Mouse (Mus musculus): ENCODE measurements around the gene Gm9945. TPM values are rescaled to one million over a fixed set of nuclear protein-coding genes. Genes with fewer than 3 reads are reported as not detected.

Gene Gm9945
- polyA plus RNA-seq, 1 experiment from 2014 or later = not detected

- H3K4me3 ChIP-seq (ENCODE audit: low read depth, low read length) = no peak overlapping the region
- H3K9me3 ChIP-seq (ENCODE audit: control insufficient read depth) = no peaks in the 10 kb centered on the region
- no peaks in the 10 kb centered on the region for H3K36me3 ChIP-seq (ENCODE audit: control insufficient read depth, insufficient read depth)
- H3K4me2 ChIP-seq (replicated peaks; ENCODE audit: low read depth) = no peak overlapping the region
- WGBS = 75% methylated on average over 4 of the region's 4 CpGs
- no peak for ATAC-seq
- no peak overlapping the region for H3K9ac ChIP-seq (ENCODE audit: low read depth, low read length)
- H3K27ac ChIP-seq (ENCODE audit: low read depth, low read length) = no peak overlapping the region
- peaks cover 38% of the 10 kb centered on the region for H3K27me3 ChIP-seq (replicated peaks; ENCODE audit: control insufficient read depth, insufficient read depth, low read length)
- TF ChIP-seq CTCF (IDR thresholded peaks at IDR 0.05; ENCODE audit: low read depth) = no peak
- no peaks in the 10 kb centered on the region for H3K4me1 ChIP-seq (replicated peaks; ENCODE audit: control insufficient read depth, insufficient read depth, low read length)
Observed at GRCm38 (mm10) chr11:53481088-53481730, 1.2 kb downstream of the Gm9945 start.

DNA sequence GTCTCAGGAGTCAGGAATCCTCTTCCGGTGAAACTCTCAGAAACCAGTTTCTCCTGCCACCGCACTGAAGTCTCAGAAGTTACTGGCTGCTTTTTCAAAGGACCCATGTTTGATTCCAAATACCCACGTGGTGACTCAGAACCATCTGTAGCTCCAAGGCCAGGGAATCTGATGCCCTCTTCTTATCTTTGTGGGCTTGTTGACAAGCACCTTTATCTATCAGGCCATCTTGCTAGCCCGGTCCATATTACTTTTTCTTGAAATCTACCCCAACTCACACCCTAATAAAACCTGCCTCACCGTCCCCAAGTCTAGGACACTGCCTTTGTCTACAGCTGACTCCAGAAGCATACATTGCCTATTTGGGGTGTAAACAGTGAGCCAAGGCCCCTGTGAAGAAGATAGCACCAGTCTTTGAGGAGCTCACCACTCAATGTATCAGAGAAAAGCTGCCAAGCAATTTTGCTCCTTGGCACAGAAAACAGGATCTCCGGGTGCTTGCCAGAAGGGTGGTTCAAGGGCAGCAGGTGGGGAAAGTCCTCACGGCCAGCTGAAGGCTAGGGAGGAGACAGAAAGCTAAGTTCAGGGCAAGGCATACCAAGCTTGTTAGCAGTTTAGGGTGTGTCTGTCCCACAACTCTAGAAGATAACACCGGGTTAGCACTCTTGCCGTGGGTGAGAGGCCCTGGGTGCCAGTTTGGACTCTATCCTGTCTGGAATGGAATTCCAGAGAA, 3.4 kb downstream of the Gm9945 start:
- H3K9me3 ChIP-seq (ENCODE audit: control insufficient read depth) = no peaks in the 10 kb centered on the region
- H3K36me3 ChIP-seq (ENCODE audit: control insufficient read depth, insufficient read depth) = no peaks in the 10 kb centered on the region
- H3K4me2 ChIP-seq (replicated peaks; ENCODE audit: low read depth) = no peak overlapping the region; the same call in 1 of the 2 replicates
- ATAC-seq = peak; percentile 71
- no peak for TF ChIP-seq CTCF (IDR thresholded peaks at IDR 0.05; ENCODE audit: low read depth)
- peaks cover 20% of the 10 kb centered on the region for H3K27me3 ChIP-seq (replicated peaks; ENCODE audit: control insufficient read depth, insufficient read depth, low read length)
- H3K9ac ChIP-seq (ENCODE audit: low read depth, low read length) = no peak overlapping the region
- 45% methylated on average over 9 of the region's 9 CpGs for WGBS
- H3K4me1 ChIP-seq (replicated peaks; ENCODE audit: control insufficient read depth, insufficient read depth, low read length) = no peaks in the 10 kb centered on the region
- no peak overlapping the region for H3K4me3 ChIP-seq (ENCODE audit: low read depth, low read length)
- H3K27ac ChIP-seq (ENCODE audit: low read depth, low read length) = peak overlapping the region; percentile 28; the same call in 1 of the 2 replicates

- no peaks in the 10 kb centered on the region for H3K4me1 ChIP-seq (replicated peaks; ENCODE audit: control insufficient read depth, insufficient read depth, low read length)
- no peak for ATAC-seq
- H3K27me3 ChIP-seq (replicated peaks; ENCODE audit: control insufficient read depth, insufficient read depth, low read length) = no peaks in the 10 kb centered on the region
- no peaks in the 10 kb centered on the region for H3K36me3 ChIP-seq (ENCODE audit: control insufficient read depth, insufficient read depth)
- no peak overlapping the region for H3K4me2 ChIP-seq (replicated peaks; ENCODE audit: low read depth)
- H3K9me3 ChIP-seq (ENCODE audit: control insufficient read depth) = no peaks in the 10 kb centered on the region
- TF ChIP-seq CTCF (IDR thresholded peaks at IDR 0.05; ENCODE audit: low read depth) = peak; percentile 60
- no peak overlapping the region for H3K9ac ChIP-seq (ENCODE audit: low read depth, low read length)
- H3K4me3 ChIP-seq (ENCODE audit: low read depth, low read length) = no peak overlapping the region
- H3K27ac ChIP-seq (ENCODE audit: low read depth, low read length) = no peak overlapping the region
- 45% methylated on average over 3 of the region's 3 CpGs for WGBS
Observed at GRCm38 (mm10) chr11:53485719-53486118, 5.8 kb downstream of the Gm9945 start.

DNA sequence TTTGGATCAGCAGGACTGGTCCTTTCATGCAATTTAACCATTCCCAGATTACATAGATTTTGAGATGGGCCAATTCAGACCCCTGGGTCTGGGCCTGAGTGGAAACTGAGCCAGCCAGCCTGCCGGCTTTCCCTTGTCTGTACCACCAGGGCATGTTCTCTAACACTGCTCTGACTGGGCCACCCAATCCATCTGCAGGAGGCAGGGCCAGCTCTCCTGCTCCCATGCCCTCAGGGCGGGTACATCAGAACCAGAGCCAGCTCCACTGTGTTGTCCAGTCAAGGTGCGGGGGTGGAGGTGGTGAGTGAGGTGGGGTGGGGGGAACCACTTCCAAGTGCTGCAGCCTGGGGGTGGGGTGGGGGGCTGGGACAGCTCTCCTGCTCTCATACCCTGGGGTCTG, 6.4 kb downstream of the Gm9945 start:
- Histone ChIP-seq H3K4me2 (replicated peaks; ENCODE audit: low read depth) (no peak overlapping the region), H3K36me3 (ENCODE audit: control insufficient read depth, insufficient read depth) (no peaks in the 10 kb centered on the region), H3K4me1 (replicated peaks; ENCODE audit: control insufficient read depth, insufficient read depth, low read length) (no peaks in the 10 kb centered on the region), H3K9me3 (ENCODE audit: control insufficient read depth) (no peaks in the 10 kb centered on the region), H3K27me3 (replicated peaks; ENCODE audit: control insufficient read depth, insufficient read depth, low read length) (no peaks in the 10 kb centered on the region), H3K27ac (ENCODE audit: low read depth, low read length) (no peak overlapping the region), H3K4me3 (ENCODE audit: low read depth, low read length) (no peak overlapping the region), H3K9ac (ENCODE audit: low read depth, low read length) (no peak overlapping the region)
- TF ChIP-seq CTCF (IDR thresholded peaks at IDR 0.05; ENCODE audit: low read depth) = no peak
- 77% methylated on average over 3 of the region's 3 CpGs for WGBS
- no peak for ATAC-seq

DNA sequence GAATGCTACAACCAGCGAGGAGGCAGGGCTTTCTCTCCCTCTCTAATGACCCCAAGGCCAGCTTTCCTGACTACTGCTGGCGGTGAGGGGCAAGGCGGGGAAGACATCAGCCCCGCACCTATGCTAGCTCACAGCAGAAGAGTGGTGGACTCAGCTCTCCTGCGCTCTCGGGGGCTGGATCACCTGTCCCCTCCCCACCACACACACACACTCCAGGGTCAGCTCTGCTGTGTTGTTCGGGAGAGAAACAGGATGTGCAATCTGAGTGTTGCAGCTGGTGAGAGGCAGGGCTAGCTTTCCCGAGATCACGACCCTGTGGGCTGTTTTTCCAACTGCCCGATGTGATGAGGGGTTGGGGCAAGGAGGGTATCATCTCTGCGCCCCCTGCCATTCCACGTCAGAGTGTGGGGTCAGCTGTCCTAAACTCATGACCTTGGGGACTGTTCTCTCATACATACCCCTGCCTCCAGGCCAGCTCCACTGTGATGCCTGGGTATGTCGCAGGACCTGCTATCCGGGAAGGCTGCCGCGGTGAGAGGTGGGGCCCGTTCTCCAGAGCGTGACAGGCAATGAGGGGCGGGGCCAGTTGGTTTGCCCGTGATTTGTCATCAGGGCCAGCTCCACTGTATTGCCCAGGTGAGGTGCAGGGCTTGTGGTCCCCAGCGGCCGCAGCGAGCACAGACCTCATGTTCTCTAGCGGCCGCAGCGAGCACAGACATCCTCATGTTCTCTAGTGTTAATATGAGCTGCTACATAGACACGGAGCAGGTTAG, 7.0 kb downstream of the Gm9945 start:
- ATAC-seq = peak; percentile 50
- H3K27me3 ChIP-seq (replicated peaks; ENCODE audit: control insufficient read depth, insufficient read depth, low read length) = no peaks in the 10 kb centered on the region
- H3K9me3 ChIP-seq (ENCODE audit: control insufficient read depth) = no peaks in the 10 kb centered on the region
- H3K4me2 ChIP-seq (replicated peaks; ENCODE audit: low read depth) = peak overlapping the region; percentile 59
- H3K9ac ChIP-seq (ENCODE audit: low read depth, low read length) = 0 out of 2 replicates have a peak overlapping the region, but pooled peaks have one; percentile 11
- H3K36me3 ChIP-seq (ENCODE audit: control insufficient read depth, insufficient read depth) = no peaks in the 10 kb centered on the region
- no peaks in the 10 kb centered on the region for H3K4me1 ChIP-seq (replicated peaks; ENCODE audit: control insufficient read depth, insufficient read depth, low read length)
- H3K4me3 ChIP-seq (ENCODE audit: low read depth, low read length) = peak overlapping the region; percentile 26
- H3K27ac ChIP-seq (ENCODE audit: low read depth, low read length) = no peak overlapping the region
- WGBS = 12% methylated on average over 27 of the region's 27 CpGs
- TF ChIP-seq CTCF (IDR thresholded peaks at IDR 0.05; ENCODE audit: low read depth) = peak; percentile 24

GRCm38 (mm10) chr11:53489007-53489406, 9.0 kb downstream of the Gm9945 start:
- Histone ChIP-seq H3K36me3 (ENCODE audit: control insufficient read depth, insufficient read depth) (no peaks in the 10 kb centered on the region), H3K27ac (ENCODE audit: low read depth, low read length) (no peak overlapping the region), H3K27me3 (replicated peaks; ENCODE audit: control insufficient read depth, insufficient read depth, low read length) (no peaks in the 10 kb centered on the region), H3K4me1 (replicated peaks; ENCODE audit: control insufficient read depth, insufficient read depth, low read length) (no peaks in the 10 kb centered on the region), H3K9ac (ENCODE audit: low read depth, low read length) (no peak overlapping the region), H3K4me3 (ENCODE audit: low read depth, low read length) (no peak overlapping the region), H3K9me3 (ENCODE audit: control insufficient read depth) (no peaks in the 10 kb centered on the region), H3K4me2 (replicated peaks; ENCODE audit: low read depth) (no peak overlapping the region)
- WGBS = over 99% methylated on average over 5 of the region's 5 CpGs
- ATAC-seq = no peak
- peak; percentile 27 for TF ChIP-seq CTCF (IDR thresholded peaks at IDR 0.05; ENCODE audit: low read depth)

Measured in intestine, postnatal 0 days (tissue).